Mouse (Mus musculus): ENCODE measurements around the gene Hirip3.

Gene Hirip3

DNA sequence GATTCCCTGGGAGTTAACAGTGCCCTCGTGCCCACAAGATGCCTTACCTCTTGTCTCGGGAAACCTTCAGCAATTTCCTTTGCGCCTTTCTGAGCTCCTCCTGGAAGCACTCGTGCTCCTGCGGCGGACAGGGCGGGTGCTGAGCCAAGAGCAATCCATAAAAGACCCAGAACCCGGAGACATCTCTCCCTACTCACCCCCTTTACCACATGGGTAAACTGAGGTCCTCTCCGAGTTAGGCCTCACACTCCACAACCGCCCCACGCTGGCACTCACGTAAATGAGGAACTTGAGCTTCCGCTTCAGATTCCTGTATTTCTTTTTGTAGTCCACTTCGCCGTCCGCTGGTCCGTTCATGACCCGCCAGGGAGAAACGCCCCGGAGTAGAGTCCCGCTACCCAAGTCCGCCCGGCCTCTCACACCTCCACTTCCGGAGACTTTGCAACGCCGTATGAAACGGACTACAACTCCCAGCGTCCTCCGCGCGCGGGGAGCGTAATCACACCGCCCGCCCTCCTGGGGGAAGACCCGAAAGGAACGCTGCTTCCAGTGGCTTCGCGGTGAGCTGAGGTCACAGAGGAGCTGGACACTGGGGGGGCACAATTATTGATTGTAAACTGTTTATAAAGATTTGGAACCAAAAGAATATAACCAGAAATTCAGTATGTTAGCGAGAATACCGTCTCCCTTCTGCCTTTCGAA is at the start of gene Hirip3:
Gene Hirip3 (plus strand): TSS at position 544 of the 702 bp plus-strand sequence.
- peak; percentile 50; the same call in 1 of the 2 replicates for TF ChIP-seq GATA4 (IDR thresholded peaks at IDR 0.05; ENCODE audit: insufficient replicate concordance, low read length)

DNA sequence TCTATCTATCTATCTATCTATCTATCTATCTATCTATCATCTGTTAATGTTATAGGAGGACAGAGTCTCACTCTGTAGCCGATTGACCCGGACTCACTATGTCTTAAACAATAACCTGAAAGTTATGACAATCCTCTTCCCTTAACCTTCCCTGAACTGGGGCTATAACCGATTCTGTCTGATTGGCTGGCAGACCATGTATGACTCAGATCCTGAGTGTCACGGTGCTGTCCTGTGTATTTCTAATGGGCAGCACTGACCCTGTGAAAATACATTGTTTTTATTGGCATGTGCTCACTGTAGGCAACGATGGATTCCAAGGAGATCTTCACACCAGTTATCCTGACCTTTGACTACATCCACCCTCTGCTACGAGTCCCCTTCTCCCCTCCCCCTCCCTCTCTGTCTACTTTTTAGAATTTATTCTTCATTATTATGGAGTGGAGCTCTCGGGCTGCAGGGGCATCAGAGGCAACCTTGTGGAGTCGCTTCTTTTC is 46.0 kb upstream of the Hirip3 start:
- no peak for TF ChIP-seq GATA4 (IDR thresholded peaks at IDR 0.05; ENCODE audit: insufficient replicate concordance, low read length)

DNA sequence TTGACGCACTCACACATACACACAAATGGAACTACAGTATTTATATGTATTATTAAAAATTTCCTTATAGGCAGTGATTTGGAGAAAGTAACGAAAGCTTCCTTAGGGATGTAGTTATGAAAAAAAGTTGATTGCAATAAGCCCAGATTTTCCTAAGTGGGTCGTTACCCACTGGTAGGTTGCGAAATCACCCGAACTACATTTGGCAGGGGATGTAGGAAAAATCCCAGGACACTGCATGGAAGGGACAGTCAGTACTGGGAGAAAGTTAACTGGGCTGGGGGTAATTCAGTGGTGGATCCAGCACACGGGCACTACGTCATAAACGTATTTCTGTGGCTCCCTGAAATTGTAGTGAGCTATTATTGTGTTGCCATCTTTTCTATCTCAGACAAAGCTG is 45.3 kb upstream of the Hirip3 start:
- TF ChIP-seq GATA4 (IDR thresholded peaks at IDR 0.05; ENCODE audit: insufficient replicate concordance, low read length), result no peak

DNA sequence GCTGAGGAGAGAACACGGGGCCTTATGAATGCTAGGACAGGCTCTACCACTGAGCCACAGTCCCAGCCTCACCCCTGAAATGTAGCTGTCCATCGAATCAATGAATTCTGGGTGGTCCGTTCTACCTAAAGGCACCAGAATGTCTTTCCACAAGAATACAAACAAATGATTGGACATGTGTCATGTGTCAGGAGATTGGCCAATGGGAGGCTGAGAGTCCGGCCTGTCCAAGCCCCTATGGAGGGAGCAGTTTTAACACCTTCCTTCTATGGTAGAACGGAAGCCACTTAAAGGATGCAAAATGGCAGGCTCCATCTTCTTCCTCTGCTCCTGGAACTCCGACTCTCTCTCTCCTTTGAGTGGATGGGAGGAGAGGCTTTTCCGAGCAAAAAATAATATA is 44.2 kb upstream of the Hirip3 start:
- TF ChIP-seq GATA4 (IDR thresholded peaks at IDR 0.05; ENCODE audit: insufficient replicate concordance, low read length), result no peak

DNA sequence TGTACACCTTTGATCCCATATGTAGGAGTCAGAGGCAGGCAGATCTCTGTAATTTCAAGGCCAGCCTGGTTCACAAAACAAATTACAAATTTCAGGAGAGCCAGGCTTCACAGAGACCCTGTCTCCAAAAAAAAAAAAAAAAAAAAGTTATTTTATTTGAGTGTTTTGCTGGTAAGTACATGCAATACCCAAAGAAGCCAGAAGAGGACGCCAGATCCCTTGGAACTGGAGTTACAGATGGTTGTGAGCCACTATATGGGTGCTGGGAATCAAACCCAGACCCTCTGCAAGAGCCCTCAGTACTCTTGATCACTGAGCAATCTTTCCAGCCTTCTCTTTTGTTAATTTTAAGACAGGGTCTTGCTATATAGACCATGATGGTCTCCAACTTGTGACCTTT is 43.0 kb upstream of the Hirip3 start:
- no peak for TF ChIP-seq GATA4 (IDR thresholded peaks at IDR 0.05; ENCODE audit: insufficient replicate concordance, low read length)

DNA sequence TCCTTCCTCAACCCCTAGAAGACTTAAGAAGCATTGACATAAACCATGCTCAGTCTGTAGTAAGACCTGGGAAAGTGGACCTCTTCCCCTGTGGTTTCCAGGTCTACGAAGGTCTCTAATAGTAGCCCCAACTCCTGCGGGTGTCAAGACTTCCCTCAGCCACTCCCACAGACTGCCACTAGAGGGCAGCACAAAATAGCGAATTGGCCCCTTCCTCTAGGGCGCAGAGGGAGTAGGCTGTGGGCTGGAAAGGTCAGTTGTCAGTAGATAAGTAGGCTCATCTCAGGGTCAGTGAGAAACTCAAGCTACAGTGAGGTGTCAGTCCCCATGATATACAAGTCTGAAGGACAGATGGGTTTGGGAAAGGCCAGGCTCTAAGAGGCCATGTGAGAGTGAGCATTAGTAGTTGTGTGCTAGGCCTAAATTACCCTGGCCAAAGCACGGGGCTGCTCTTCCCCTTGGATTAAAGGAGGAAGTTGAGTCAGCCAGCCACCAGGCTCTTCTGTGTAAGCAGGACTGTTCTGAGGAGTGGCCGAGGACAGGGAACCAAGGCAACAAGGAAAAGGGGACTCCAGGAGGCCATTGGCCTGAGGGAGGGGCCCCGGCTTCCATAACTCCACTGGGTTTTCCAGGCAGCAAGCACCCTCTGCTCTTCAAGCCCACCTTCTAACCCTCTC is 39.8 kb upstream of the Hirip3 start:
- no peak for TF ChIP-seq GATA4 (IDR thresholded peaks at IDR 0.05; ENCODE audit: insufficient replicate concordance, low read length)

DNA sequence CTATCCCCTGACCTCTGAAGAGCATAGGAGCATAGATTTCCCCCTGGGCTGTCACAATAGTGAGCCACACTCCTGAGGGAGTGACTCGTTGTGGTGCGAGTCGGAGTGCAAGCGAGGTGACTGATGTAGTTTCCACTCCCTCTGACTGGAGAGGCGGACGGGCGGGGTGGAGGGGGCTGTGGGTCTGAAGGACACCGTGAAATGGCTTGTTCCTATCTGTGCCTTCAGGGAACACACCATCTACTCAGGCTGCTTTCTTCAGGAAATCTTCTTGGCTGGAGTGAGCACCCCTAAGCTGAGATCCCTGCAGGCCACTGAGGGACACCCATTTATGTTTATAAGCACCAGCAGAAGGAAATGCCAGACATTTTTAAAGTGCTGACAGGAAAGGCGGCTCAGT is 39.0 kb upstream of the Hirip3 start:
- no peak for TF ChIP-seq GATA4 (IDR thresholded peaks at IDR 0.05; ENCODE audit: insufficient replicate concordance, low read length)

DNA sequence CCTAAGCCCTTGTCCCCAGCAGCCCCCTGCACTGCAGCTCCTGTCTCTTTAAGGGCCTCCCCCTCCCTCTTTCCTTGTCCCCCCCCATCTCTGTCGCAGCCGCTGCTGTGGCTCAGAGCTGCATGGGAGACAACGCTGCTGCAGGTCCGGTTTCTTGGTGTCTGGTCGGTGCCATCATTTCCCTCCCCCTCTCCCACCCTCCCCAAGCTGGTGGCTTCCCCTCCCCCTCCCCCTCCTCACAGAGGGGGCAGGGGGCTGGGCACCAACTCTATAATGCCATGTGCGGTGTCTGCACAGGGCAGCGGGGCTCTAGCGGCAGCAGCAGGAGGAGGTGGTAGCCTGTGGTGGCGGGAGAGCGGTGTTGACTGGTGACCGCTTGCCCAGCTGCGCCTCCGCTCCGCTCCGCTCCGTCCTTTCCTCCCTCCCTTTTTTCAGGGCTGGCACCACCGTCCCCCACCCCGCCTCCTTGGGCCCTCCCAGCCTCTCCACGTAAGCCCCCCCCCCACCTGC is 38.5 kb upstream of the Hirip3 start:
- no peak for TF ChIP-seq GATA4 (IDR thresholded peaks at IDR 0.05; ENCODE audit: insufficient replicate concordance, low read length)

DNA sequence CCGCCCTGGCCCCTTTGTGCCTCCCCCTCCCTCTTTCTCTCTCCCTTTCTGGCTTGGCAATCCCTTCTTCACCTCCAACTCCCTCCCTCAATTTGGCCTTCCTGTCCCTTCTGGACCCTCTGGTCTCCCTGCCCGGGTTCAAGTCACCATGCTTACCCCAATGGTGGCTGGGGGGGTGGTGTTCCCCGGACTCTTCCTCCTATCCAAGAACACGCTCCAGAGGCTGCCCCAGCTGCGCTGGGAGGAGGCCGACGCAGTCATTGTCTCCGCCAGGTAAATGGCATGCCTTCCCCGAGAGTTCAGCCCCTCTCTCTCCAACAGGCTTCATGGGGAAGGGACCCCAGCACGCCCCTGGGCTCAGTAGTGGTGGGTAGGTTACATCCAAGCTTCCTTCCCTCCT is 37.8 kb upstream of the Hirip3 start:
- TF ChIP-seq GATA4 (IDR thresholded peaks at IDR 0.05; ENCODE audit: insufficient replicate concordance, low read length), result no peak

DNA sequence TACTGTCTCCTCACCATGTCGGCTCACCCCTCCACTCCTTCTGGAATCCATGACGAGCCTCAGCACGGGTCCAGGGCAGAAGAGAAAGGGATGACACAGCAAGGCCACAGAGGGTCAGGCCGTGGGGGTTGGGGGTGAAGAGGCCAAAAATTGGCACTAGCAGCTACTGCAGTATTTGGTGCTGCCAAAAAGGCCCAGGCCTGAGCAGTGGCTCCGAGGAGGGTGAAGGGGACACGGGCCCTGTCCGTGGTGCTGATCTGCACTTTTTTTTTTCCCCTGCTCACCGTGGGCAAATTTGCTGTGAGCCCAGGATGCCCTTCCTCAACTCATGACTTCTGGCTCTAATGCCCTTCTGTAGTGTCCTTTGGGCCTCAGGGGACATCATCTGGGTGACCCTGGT is 36.4 kb upstream of the Hirip3 start:
- no peak for TF ChIP-seq GATA4 (IDR thresholded peaks at IDR 0.05; ENCODE audit: insufficient replicate concordance, low read length)

DNA sequence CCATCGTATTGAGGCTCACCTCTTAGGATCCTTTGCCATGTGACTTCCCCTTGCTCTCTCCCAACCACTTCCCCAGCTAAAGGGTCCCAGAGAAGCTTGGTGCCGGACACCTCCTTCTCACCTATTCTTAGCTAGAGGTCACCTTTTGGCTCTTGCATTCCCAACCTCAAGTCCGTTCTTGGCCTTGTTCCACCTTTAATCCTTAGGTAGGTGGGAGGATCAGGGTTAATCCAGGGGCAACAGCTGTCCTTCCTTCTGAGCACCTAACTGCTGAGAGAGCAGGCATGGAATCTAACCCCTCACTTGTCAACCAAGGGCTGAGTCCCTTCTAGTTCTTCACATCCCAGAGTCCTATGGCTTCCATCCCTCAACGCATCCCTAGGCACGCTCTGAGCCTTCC is 35.8 kb upstream of the Hirip3 start:
- TF ChIP-seq GATA4 (IDR thresholded peaks at IDR 0.05; ENCODE audit: insufficient replicate concordance, low read length), result no peak

DNA sequence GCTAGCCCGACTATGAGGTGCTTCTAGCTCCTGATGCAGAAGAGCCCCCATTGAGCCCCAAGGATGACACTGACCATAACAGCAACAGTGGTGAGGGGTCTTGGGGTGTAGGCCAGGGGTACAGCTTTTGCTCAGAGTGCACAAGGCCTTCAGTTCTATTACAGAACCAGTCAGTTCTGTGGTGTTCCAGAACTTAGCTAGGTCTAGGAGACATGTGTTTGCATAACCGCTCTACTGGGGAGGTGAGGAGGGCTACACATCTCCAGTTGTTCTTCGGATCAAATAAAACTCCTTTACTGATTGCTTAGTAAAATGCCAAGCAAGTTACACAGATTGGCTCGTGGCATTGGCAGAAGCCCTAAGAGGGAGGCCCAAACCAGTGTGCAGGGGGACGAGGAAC is 30.2 kb upstream of the Hirip3 start, which contains the start of gene 4930451I11Rik:
Gene 4930451I11Rik (minus strand): TSS at position 101 of the 400 bp plus-strand sequence.
- TF ChIP-seq GATA4 (IDR thresholded peaks at IDR 0.05; ENCODE audit: insufficient replicate concordance, low read length), result no peak

DNA sequence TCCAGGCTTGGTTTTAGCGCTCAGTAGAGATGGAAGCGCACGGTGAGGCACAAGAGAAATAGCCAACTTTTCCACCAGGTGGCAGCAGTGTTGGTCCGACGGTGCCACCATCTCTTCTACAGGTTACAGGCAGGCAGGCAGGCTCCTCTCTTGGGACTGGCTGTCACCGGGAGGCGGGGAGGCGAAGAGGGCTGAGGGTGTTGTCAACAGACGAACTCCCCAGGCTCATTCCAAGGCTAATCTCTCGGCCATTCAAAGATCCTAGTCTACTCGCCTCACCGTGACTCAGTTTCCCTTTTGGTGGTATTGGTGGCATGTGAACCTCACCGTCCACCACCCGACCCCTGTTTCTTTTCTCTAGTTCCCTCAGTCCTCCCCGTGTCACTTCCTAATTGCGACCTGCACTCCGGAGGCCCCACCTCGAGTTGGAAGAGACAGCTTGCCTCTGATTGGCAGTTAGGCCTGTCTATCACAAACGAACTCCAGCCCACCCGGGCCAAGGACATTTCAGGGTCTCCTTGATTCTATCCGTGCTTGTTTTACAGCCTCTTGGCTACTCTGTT is 29.7 kb upstream of the Hirip3 start:
- no peak for TF ChIP-seq GATA4 (IDR thresholded peaks at IDR 0.05; ENCODE audit: insufficient replicate concordance, low read length)

DNA sequence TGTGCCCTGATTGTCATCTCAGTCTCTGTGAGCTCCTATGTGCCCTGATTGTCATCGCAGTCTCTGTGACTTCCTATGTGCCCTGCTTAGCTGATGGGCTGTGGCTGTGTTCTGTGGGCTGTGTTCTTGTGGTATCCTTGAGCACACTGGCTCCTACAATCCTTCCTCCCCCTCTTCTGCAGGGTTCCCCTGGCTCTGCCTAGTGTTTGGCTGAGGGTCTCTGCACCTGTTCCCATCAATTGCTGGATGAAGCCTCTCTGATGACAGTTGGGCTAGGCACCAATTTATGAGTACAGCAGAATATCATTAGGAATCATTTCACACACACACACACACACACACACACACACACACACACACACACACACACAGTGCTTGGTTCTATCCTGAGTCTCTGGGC is 28.5 kb upstream of the Hirip3 start:
- no peak for TF ChIP-seq GATA4 (IDR thresholded peaks at IDR 0.05; ENCODE audit: insufficient replicate concordance, low read length)

DNA sequence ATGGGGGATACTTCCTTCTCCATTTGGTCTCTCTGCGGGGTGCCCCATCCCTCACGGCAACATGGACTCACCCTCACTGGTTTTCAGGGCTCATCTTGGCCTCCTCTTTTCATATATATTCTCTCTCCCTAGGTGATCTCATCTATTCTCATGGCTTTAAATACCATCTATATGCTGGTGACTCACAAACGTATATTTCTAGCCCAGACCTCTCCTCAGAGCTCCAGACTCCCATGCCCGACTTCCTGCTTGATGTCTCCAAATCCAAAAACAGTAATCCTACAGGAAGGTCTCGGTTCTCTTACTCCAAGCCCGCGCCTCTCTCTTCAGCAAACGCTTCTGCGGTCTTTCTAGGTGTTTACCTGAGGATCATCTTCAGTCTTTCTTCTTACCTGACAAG is 18.5 kb upstream of the Hirip3 start:
- TF ChIP-seq GATA4 (IDR thresholded peaks at IDR 0.05; ENCODE audit: insufficient replicate concordance, low read length), result no peak

DNA sequence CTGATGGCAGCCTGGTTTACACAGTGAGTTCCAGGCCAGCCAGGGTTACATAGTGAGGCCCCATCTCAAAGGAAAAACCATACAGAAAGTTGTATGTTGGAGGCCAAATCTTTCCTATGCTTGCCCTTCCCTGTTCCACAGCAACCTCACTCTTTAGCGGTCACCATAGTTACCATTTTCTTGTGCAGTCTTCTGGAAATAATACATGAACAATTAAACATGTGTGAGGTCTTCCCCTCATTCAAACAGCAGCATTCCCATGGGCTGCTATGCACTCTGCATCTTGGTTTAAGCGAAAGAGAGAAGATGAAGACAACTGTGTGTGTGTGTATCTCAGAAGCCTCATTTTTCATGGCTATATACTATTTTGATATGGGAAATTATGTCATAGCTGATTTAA is 16.3 kb upstream of the Hirip3 start:
- no peak for TF ChIP-seq GATA4 (IDR thresholded peaks at IDR 0.05; ENCODE audit: insufficient replicate concordance, low read length)
